Mouse (Mus musculus) testis, adult 2 months (tissue): ENCODE measurements around the gene Cdhr5. TPM values are rescaled to one million over a fixed set of nuclear protein-coding genes. Genes with fewer than 3 reads are reported as not detected.

ENCODE experiments used
- H3K27ac ChIP-seq: fragments of 200-500 bp; 2 replicates; pipeline ENCODE4 v1.5.1; 2012; ENCODE audit warnings: low read depth, low read length; ENCODE audit not compliant: control insufficient read depth, insufficient read depth
- H3K27me3 ChIP-seq: fragments of 200-500 bp; 2 replicates; pipeline ENCODE4 v1.6.1; 2012; ENCODE audit warnings: mild to moderate bottlenecking, low read length, moderate library complexity; ENCODE audit not compliant: control insufficient read depth, insufficient read depth
- H3K36me3 ChIP-seq: fragments of 200-500 bp; 2 replicates; pipeline ENCODE4 v1.6.1; 2012; ENCODE audit warnings: mild to moderate bottlenecking, low read length; ENCODE audit not compliant: control insufficient read depth, insufficient read depth
- H3K4me1 ChIP-seq: fragments of 200-500 bp; 2 replicates; pipeline ENCODE4 v1.6.1; 2012; ENCODE audit warnings: low read length; ENCODE audit not compliant: control insufficient read depth, insufficient read depth
- H3K4me3 ChIP-seq: fragments of 200-500 bp; 2 replicates; pipeline ENCODE4 v1.5.1; 2012; ENCODE audit warnings: low read depth, mild to moderate bottlenecking, low read length, moderate library complexity, mixed read lengths; ENCODE audit not compliant: control insufficient read depth
- CTCF ChIP-seq: fragments of 200-500 bp; IDR thresholded peaks from 2 replicates; pipeline ENCODE4 v1.5.1; 2012; ENCODE audit warnings: low read depth, mild to moderate bottlenecking, inconsistent platforms, low read length, moderate library complexity; ENCODE audit not compliant: control insufficient read depth, insufficient read depth, insufficient replicate concordance
- POLR2A ChIP-seq: fragments of 200-500 bp; IDR thresholded peaks from 2 replicates; pipeline ENCODE4 v1.6.1; 2012; ENCODE audit warnings: low read depth, mild to moderate bottlenecking, inconsistent platforms, low read length, moderate library complexity; ENCODE audit not compliant: control insufficient read depth
- polyA plus RNA-seq: library from polyadenylated mRNA; depleted of rRNA; stranded (reverse); fragments of >200 nt; gene quantifications from 2 replicates; pipeline ENCODE4 v1.2.3, GENCODE M21; 2012

Cdhr5 gene
- polyA plus RNA-seq, 1 experiment, result 0.91 TPM

DNA sequence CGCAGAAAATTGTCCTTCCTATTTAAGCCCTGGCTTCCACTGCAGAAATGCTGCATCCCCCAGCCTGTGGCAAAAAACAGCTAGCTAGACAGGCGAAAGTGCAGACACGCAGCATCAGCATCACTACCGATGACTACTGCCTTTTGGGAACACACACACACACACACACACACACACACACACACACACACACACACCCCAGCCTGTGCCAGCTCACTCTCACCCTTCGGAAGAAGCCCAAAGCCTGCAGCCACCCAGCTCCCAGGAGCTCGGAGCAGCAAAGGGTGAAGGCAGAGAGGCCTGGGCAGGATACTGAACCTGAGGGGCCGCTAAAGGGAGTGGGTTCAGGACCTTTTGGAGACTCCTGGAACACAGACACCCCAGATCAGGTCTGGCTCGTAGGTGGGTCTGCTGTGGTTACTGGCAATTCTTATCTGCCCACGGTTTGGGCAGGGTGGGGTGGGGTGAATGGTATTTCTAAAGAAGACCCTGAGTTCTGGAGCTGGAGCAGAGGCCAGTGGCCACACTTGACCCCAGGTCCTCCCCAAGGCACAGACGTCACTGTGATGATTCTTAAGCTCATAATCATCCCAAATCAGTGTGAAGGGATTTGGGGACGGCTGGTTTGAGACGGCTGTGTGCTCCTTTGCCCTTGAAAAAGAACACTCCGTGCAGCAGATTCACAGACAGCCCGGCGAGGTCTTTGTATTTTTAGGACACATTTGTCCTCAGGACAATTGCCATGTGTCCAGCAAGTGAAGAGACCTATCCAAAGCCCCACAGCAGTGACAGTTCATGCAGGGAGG is 16.2 kb upstream of the Cdhr5 start:
- no peak for TF ChIP-seq POLR2A
- TF ChIP-seq CTCF, result no peak
- H3K27me3 ChIP-seq, result no peaks in the 10 kb centered on the region
- peaks cover 9% of the 10 kb centered on the region for H3K4me1 ChIP-seq
- H3K4me3 ChIP-seq, result peak overlapping the region; percentile 84
- peak overlapping the region; percentile 67 for H3K27ac ChIP-seq
- no peaks in the 10 kb centered on the region for H3K36me3 ChIP-seq

DNA sequence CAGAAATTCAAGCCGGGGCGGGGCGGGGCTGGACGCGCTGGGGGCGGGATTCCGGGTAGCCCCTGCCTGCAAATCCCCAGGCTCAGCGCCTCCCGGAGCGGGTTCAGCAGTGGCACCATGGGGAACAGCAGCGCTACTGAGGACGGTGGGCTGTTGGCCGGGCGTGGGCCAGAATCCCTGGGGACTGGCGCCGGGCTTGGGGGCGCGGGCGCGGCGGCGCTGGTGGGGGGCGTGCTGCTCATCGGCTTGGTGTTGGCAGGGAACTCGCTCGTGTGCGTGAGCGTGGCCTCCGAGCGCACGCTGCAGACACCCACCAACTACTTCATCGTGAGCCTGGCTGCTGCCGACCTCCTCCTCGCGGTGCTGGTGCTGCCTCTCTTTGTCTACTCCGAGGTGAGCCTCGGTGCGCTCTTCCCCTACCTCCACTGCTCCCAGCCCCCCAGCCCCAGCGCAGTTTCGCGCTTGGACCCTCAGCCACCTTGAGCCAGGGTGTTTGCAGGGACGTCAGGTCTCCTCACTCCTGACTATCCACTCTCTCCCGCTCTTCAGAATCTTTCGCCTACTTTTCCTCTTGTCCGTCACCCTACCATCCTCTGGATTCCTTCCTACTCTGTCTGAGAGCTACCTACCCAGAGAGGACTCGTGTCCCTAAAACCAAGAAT is 15.5 kb upstream of the Cdhr5 start, which contains the start of gene Drd4:
TSS of gene Drd4 (plus strand) at position 86 of the 662 bp plus-strand sequence.
- Histone ChIP-seq H3K27ac (peak within 1 kb of the TSS; percentile 67), H3K4me1 (peaks cover 9% of the 10 kb centered on the region), H3K27me3 (no peaks in the 10 kb centered on the region), H3K36me3 (no peaks in the 10 kb centered on the region), H3K4me3 (peak within 1 kb of the TSS; percentile 84)
- TF ChIP-seq CTCF (no peak), POLR2A (0 out of 2 replicates have a peak, but pooled peaks have one; percentile 17)

DNA sequence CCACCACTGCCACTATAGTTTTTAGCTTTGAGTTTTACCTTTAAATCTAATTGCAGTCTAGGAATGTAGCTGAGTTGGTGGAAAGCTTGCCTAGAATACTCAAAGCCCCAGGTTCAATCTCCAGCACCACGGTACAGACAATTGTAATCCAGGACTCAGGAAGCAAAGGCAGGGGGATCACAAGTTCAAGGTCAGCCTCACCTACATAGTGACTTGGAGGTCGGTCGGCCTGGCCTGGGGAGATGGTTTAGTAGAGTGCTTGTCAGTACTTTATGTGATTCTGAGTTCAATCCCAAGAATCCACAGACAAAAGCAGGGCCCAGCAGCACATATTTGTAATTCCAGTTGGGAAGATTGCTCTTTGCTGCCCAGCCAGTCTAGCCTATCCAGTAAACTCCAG is 11.5 kb upstream of the Cdhr5 start:
- Histone ChIP-seq H3K4me1 (no peaks in the 10 kb centered on the region; the same call in 1 of the 2 replicates), H3K27ac (no peak overlapping the region), H3K36me3 (no peaks in the 10 kb centered on the region), H3K4me3 (no peak overlapping the region), H3K27me3 (no peaks in the 10 kb centered on the region)
- TF ChIP-seq POLR2A (no peak), CTCF (no peak)

DNA sequence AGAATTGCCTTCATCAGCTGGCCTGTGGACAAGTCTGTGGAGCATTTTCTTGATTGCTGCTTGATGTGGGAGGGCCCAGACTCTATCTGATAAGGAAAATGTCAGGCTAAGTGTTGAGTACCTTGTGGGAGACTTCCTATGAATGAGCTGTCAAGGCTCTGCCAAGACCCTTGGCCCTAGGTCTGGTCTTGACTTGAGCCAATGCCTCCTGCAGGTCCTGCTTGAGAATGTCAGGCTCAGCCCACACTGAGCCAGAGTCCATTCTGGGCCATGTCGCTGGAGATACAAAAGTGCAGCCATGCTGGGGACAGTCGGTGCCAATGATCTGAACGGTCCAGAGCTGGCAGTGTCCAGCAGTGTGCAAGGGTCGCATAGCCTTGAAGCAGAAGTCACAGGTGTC is 6.2 kb upstream of the Cdhr5 start:
- Histone ChIP-seq H3K4me3 (no peak overlapping the region), H3K4me1 (peaks cover 9% of the 10 kb centered on the region), H3K27ac (no peak overlapping the region), H3K27me3 (no peaks in the 10 kb centered on the region), H3K36me3 (no peaks in the 10 kb centered on the region)
- TF ChIP-seq CTCF (no peak), POLR2A (no peak)

DNA sequence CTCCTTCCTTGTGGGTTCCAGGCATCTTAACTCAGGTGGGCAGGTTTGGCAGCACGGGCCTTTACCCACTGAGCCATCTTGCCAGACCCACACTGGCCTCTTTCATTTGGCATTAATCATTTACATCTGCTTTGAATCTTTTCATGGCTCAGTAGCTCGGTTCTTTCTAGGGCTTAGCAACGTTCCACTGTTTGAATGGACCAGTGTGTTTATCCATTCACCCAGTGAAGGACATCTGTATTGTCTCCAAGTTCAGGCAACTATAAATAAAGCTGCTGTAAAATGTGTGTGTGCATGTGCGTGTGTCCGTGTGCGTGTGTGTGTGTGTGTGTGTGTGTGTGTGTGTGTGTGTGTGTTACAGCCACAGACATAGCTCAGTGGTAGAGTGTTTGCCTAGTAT is 4.9 kb upstream of the Cdhr5 start:
- Histone ChIP-seq H3K36me3 (no peaks in the 10 kb centered on the region), H3K27ac (no peak overlapping the region), H3K4me1 (peaks cover 9% of the 10 kb centered on the region), H3K4me3 (no peak overlapping the region), H3K27me3 (no peaks in the 10 kb centered on the region)
- TF ChIP-seq POLR2A (no peak), CTCF (no peak)

DNA sequence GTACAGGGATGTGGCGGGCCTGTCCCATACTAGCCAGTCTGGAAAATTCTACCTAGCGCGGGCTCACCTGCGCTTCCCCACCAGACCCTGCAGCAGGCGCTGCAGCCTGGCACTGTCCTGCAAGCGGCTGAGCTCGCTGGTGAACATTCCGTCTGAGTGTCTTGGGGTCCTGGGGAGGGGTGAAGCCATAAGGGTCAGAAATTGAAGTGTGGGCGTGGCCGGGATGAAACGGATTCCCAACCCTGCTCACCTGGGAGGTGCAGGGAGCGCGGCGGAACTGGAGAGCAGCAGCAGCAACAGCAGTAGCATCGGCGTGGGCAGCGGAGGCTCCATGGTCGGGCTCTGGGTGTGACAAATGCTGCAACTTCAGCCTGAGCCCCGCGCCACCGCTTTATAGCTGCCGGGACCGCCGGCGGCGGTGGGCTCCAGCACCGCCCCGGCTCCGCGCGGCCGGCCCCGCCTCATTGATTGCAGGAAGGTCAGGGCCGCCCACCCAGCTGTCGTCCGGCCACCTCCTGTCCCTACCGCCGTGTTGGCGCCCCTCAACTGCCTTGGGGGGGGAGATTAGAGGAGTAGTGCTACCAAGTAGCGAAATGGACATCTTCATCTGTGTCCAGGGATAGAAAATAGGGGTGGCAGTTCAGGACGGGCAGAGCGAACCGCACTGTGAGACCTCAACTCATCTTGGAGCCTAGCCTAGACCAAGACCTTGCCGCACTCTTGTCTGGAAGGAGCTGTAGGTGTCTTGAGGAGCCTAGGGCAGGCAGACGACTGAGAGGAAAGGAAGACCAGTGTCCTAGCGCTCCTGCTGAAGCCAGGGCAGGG is 2.4 kb upstream of the Cdhr5 start, which contains the start of gene Sct:
TSS of gene Sct (minus strand) at position 368 of the 825 bp plus-strand sequence.
- TF ChIP-seq CTCF (peak; percentile 31; the same call in 1 of the 2 replicates), POLR2A (no peak)
- peak within 1 kb of the TSS; percentile 51 for H3K4me3 ChIP-seq
- peaks cover 9% of the 10 kb centered on the region for H3K4me1 ChIP-seq
- H3K27me3 ChIP-seq, result no peaks in the 10 kb centered on the region
- no peak within 1 kb of the TSS; the same call in 1 of the 2 replicates for H3K27ac ChIP-seq
- H3K36me3 ChIP-seq, result no peaks in the 10 kb centered on the region
